Mouse (Mus musculus) c-Kit-positive CD71-positive TER-119-negative erythroid progenitor cells, embryonic 14.5 days (primary cell): Measurements from ENCODE around the gene Hpcal4.

Source experiments
- DNase-seq: peaks from one replicate; pipeline ENCODE4 v3.0.0-alpha.2; 2013; ENCODE audit warnings: low read depth

The Hpcal4 gene

DNA sequence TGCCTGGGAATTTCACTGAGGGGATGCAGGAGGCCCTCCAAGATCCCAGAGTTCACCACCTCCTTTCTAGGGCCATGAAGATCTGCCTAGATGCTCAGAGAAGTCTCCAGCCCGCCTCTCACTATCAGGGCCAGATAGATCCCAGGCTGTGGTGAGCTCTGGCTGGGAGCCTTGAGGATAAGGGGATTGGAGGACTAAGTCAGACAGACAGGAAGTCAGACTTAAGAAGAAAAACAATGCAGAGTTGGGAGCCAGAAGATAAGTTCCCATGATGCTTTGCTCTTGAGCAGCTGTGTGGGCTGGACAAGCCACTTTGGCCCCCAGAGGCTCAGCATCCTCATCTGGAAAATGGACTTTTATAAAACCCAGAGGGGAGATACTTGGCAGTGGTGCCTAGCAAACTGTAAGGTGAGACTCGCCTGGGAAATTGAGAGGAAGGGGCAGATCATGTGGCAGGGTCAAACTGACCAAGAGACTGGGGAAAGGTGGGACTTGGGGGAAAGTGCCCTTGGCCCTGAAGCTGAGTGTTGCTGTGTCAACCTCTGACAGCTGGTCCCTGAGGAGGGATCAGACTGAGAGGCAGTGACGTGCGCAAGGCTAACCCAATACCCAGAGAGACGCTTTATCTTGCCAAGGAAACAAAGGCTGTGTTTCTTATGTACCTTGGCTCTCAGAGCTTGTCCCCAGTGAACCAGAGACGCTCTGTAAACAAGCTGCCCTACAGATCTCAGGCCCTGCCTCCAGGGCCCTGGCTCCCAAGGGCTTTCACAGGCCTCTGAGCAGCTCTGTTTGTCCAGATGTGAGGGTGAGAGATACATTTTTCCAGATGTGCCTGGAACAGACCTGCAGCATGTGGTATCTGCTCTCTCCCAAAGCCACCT lies 54.6 kb downstream of the Hpcal4 start:
- no peak for DNase-seq

- no peak for DNase-seq
These were observed 56.6 kb downstream of the Hpcal4 start for GRCm38 (mm10) chr4:123239361-123240203.
